Mouse (Mus musculus): ENCODE results near the gene Snx1.

The Snx1 gene

GRCm38 (mm10) chr9:66131466-66131865, 5.1 kb upstream of the Snx1 start:
- in situ Hi-C loops (cut with MboI; ENCODE audit: low sequenced_read_pairs) = loop anchor here (25.0 kb wide), 2 partner anchors 331 to 656 kb away; partner anchors contain the start of genes Aph1b and Gm10647

DNA sequence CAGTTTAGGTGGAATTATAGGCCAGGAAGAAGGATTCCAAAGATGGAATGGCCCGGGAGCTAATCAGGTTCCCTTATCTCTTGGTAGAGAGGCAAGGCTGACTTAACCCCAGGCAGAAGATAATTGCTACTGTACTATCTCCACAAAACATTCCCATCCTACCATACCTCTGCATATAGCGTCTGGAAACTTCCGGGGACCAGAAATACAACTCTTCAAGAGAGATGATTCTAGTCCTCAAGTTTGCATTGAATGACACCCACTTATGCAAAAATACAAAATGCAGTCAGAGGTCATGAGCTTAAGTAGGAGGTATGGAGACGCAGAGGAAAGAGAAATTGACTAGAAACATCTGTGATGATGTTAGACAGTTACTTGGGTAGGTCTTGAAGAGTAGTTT, 1.5 kb upstream of the Snx1 start:
- in situ Hi-C loops (cut with MboI; ENCODE audit: low sequenced_read_pairs) = loop anchor here (25.0 kb wide), 2 partner anchors 334 to 659 kb away; partner anchors contain the start of genes Aph1b and Gm10647

GRCm38 (mm10) chr9:66127193-66127546, 783 bp upstream of the Snx1 start:
- in situ Hi-C loops (cut with MboI; ENCODE audit: low sequenced_read_pairs) = loop anchor here (25.0 kb wide), 2 partner anchors 335 to 660 kb away; partner anchors contain the start of genes Aph1b and Gm10647

DNA sequence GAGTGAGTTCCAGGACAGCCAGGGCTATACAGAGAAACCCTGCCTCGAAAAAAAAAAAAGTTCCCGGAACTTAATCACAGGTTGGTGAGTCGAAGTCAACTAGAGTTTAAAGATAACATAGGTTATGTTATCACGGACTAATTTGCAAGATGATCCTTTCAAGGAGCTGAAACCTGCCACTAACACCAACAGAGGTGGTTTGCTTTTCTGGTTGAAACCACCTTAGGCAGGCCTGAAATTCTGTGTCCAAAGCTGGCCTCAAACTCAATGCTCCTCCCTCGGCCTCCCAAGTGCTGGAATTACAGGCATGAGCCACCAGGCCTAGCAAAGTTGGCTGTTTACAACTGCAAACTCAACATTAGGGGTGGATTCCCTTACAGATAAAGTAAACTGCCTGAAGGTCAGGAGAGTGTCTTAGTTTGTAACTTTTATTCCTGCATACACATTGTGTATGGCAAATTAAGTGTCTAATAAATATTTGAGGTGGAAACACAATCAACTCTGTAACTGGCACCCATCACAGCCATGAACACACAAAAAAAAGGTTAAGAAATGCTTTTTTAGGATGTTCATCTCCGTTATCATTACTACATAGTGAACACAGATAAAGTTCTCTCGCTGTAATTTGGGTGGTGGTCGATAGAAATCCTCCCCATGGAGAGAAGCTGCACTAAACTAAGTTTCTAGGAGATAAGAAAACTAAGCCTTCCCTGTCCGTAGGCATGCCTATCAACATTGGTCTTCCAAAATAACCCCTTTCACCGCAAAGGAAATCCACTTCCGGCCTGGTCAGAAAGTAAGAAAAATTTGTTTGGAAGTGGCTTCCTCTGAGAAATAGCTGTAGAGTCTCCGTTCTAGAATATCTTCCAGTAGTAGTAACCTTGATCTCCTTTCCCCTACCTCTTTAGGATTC, 588 bp downstream of the Snx1 start:
- in situ Hi-C loops (cut with MboI; ENCODE audit: low sequenced_read_pairs) = loop anchor here (25.0 kb wide), 2 partner anchors 337 to 662 kb away; partner anchors contain the start of genes Aph1b and Gm10647

- in situ Hi-C loops (cut with MboI; ENCODE audit: low sequenced_read_pairs) = loop anchor here (25.0 kb wide), 2 partner anchors 337 to 662 kb away; partner anchors contain the start of genes Aph1b and Gm10647
These were observed 1.5 kb downstream of the Snx1 start for GRCm38 (mm10) chr9:66124681-66125542.

DNA sequence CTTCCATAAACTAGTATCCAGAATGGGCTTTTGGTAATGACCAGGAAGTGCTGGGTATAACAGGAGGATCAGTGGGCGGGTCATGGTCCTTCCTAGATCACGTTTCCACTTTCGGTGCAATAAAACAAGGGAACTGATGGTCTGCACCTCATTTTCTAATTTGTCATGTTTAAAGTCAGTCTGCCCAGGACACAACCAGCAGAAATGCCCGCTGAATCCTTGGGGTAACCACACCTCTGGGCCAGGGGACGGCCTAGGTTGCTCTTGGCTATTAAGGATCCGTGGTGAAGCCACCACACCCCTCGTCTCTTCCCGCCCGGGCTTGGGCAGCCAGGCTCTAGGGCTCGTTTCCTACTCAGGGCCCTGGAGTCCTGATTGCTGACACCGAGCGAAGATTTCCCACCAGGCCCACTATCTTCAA, 2.3 kb downstream of the Snx1 start:
- in situ Hi-C loops (cut with MboI; ENCODE audit: low sequenced_read_pairs) = no loop called here

DNA sequence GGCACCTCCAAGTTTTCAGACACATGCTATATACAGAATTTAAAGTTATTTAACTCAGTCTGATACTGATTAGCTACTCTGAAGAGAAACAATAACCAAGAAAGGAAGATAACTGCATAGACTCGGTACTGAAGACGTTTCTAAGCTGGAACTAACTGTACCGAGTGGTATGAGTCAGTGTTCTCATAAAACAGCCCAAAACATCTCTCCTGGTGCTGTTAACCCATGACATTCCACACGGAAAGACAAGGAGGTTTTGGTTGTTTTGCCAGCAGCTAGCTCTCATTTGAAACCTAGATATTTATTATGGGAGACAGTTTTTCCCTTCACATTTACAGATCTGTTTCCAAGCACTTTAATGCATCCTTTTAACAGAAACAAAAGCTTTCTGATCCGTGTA, 2.7 kb downstream of the Snx1 start:
- in situ Hi-C loops (cut with MboI; ENCODE audit: low sequenced_read_pairs) = no loop called here

DNA sequence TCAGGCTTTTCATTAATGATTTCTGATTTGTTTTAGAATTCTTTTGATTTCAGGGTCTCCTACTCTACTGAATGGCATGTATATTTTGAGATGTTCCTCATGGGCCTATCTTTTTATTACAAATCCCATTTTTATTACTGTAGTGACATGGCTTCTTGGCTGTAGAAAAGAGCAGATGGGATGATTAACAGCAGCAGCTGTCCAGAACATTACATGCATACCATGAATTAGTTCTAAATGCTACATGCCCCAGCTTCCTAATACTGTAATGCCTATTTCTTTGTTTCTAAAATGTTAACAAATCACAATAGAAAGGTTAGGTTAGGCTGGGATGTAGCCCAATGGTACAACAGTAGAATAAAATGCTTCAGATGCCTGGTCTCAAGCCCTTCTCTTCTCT, 5.0 kb downstream of the Snx1 start:
- in situ Hi-C loops (cut with MboI; ENCODE audit: low sequenced_read_pairs) = no loop called here

GRCm38 (mm10) chr9:66120945-66121344, 5.4 kb downstream of the Snx1 start:
- in situ Hi-C loops (cut with MboI; ENCODE audit: low sequenced_read_pairs) = no loop called here

GRCm38 (mm10) chr9:66120106-66120505, 6.3 kb downstream of the Snx1 start:
- in situ Hi-C loops (cut with MboI; ENCODE audit: low sequenced_read_pairs) = no loop called here

DNA sequence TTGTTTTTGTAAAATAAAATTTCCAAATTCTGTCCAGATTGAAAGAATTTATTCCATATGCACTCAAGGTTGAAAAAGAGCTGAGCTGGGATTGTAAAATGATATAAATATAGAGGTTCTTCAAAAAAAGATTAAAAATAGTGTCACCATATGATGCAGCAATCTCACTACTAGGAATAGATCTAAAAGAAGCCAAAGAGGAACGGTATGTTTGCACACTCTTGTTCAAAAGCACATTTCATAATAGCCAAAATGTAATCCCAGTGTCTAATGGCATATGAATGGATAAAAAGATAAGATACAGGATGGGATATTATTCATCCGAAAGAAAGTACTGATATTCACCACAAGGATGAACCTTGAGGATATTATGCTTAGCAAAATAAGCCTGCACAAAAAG, 6.9 kb downstream of the Snx1 start:
- in situ Hi-C loops (cut with MboI; ENCODE audit: low sequenced_read_pairs) = no loop called here

- in situ Hi-C loops (cut with MboI; ENCODE audit: low sequenced_read_pairs) = no loop called here
These were observed 9.5 kb downstream of the Snx1 start for GRCm38 (mm10) chr9:66116890-66117289.

DNA sequence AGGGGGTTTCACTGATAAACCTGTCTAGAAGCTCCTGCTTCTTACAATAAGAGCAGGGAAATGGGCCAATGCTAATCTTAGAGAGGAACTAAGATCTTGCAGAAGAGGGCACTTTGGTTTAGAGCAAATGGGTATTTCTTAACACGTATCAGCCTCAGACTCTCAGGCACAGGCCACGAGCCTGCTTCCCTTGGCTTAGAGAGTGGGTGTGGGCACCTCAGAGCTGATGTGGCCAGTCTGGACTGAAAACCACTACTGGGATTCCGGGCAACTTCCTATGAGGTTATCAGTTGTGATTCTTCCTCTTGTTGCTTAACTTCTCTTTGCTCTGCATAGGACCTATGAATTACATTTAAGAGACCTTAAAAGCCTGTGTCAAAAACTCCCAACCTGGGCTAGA, 12.0 kb downstream of the Snx1 start:
- in situ Hi-C loops (cut with MboI; ENCODE audit: low sequenced_read_pairs) = no loop called here

GRCm38 (mm10) chr9:66110611-66111379, 15.6 kb downstream of the Snx1 start:
- in situ Hi-C loops (cut with MboI; ENCODE audit: low sequenced_read_pairs) = no loop called here

DNA sequence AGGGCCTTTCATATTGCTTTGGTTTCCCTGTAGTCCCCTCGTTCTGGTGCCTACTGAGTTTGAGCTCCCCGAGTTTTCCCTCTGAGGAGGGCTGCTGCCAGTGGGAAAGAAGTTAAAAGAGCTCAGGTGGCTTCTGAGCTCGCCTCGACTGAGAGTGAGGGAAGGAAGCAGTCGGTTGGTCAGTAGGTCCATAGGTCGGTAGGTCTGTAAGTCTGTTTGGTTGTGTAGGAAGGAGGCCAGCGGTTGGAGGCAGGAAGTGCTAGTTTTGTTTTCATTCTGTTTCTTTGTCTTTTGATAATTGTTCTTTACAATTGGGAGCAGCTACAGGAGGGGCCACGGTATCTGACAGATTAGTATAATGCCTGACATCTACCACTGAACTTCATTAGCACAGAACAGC, 16.3 kb downstream of the Snx1 start:
- in situ Hi-C loops (cut with MboI; ENCODE audit: low sequenced_read_pairs) = no loop called here

DNA sequence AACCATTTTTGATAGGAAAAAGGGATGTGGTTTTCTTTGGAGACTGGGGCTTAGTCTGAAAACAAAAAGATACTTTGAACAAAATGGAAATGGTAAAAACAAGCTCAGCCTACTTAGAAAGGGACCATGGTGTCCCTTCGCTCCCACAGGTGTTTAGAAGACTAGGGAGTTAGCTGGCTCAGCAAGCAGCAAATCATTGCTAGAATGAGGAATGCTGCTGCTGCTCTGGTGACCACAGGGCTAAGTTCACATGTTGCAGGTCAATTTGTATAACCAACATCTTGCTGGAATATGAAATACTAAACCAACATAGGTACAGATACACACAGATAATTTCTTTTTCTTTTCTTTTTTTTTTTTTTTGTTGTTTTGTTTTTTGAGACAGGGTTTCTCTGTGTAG, 16.8 kb downstream of the Snx1 start:
- in situ Hi-C loops (cut with MboI; ENCODE audit: low sequenced_read_pairs) = no loop called here

GRCm38 (mm10) chr9:66105168-66105567, 21.2 kb downstream of the Snx1 start:
- in situ Hi-C loops (cut with MboI; ENCODE audit: low sequenced_read_pairs) = no loop called here

GRCm38 (mm10) chr9:66104601-66105000, 21.8 kb downstream of the Snx1 start:
- in situ Hi-C loops (cut with MboI; ENCODE audit: low sequenced_read_pairs) = no loop called here

DNA sequence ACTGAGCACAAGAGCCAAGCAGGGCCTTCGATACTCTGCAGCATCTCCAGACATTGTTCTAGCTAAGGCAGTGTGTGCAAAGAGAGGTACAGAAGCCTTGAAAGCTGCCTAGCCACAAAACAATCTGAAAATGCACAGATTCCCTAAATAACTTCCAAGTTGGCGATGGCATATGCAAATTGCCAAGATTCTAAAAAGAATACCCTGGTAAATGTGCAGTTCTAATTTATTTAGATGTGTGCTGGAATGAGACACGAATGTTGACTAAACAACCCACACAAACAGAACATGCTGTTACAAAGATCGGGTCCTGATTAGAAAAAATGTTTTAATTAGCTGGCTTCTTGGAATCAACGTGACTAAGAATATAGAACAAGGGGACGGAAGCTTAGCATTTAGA, 23.7 kb downstream of the Snx1 start:
- in situ Hi-C loops (cut with MboI; ENCODE audit: low sequenced_read_pairs) = no loop called here

GRCm38 (mm10) chr9:66101577-66101976, 24.8 kb downstream of the Snx1 start:
- in situ Hi-C loops (cut with MboI; ENCODE audit: low sequenced_read_pairs) = no loop called here

- in situ Hi-C loops (cut with MboI; ENCODE audit: low sequenced_read_pairs) = no loop called here
These were observed 33.7 kb downstream of the Snx1 start for GRCm38 (mm10) chr9:66092664-66093063.
